Mouse (Mus musculus) thymus, adult 2 months (tissue): Measurements from ENCODE around the gene Mc1r. TPM values are rescaled to one million over a fixed set of nuclear protein-coding genes. Genes with fewer than 3 reads are reported as not detected.
A peak's percentile ranks its signal among the peaks of the same experiment; 100 is the strongest.
"Not testable (repeated sequence)": the region's sequence is repeated elsewhere in the genome, so short reads cannot be mapped to it uniquely, and the experiment has no call there.

Experiments used
- DNase-seq: peaks from one replicate; pipeline ENCODE4 v3.0.0; 2021
- H3K27ac ChIP-seq: fragments of 200-500 bp; 2 replicates; pipeline ENCODE4 v1.5.1; 2012; ENCODE audit warnings: low read length, control low read depth; ENCODE audit not compliant: control insufficient read depth, insufficient read depth
- H3K27me3 ChIP-seq: fragments of 200-500 bp; 2 replicates; pipeline ENCODE4 v1.6.1; 2012; ENCODE audit warnings: mild to moderate bottlenecking, low read length, moderate library complexity, mixed read lengths; ENCODE audit not compliant: control insufficient read depth, insufficient read depth
- H3K36me3 ChIP-seq: fragments of 200-500 bp; 2 replicates; pipeline ENCODE4 v1.6.1; 2012; ENCODE audit warnings: mild to moderate bottlenecking, low read length, moderate library complexity; ENCODE audit not compliant: control insufficient read depth, insufficient read depth
- H3K4me1 ChIP-seq: fragments of 200-500 bp; replicated peaks from 2 replicates; pipeline ENCODE4 v1.6.1; 2012; ENCODE audit warnings: low read length; ENCODE audit not compliant: control insufficient read depth, insufficient read depth
- H3K4me3 ChIP-seq: fragments of 200-500 bp; 2 replicates; pipeline ENCODE4 v1.5.1; 2012; ENCODE audit warnings: mild to moderate bottlenecking, low read length, control low read depth, moderate library complexity; ENCODE audit not compliant: control insufficient read depth, insufficient read depth
- CTCF ChIP-seq: fragments of 200-500 bp; IDR thresholded peaks from 2 replicates; pipeline ENCODE4 v1.5.1; 2012; ENCODE audit warnings: mild to moderate bottlenecking, control low read depth, low read length, moderate library complexity, borderline replicate concordance; ENCODE audit not compliant: control insufficient read depth, poor library complexity, insufficient read depth; ENCODE audit errors: extremely low read depth
- POLR2A ChIP-seq: fragments of 200-500 bp; IDR thresholded peaks from 2 replicates; pipeline ENCODE4 v1.6.1; 2012; ENCODE audit warnings: mild to moderate bottlenecking, low read length, control low read depth, moderate library complexity; ENCODE audit not compliant: control insufficient read depth, poor library complexity, insufficient read depth; ENCODE audit errors: extremely low read depth
- WGBS: fragments of 180-500 bp; shearing (Covaris S2); methylation state at CpG from one replicate; pipeline ENCODE4 v1.1.7; 2018; 5-methylcytosine and 5-hydroxymethylcytosine counted together
- polyA plus RNA-seq: library from polyadenylated mRNA; depleted of rRNA; stranded (reverse); fragments of >200 nt; gene quantifications from 2 replicates; pipeline ENCODE4 v1.2.3, GENCODE M21; 2012

The Mc1r gene
- polyA plus RNA-seq, 1 experiment = 0.34 TPM

- H3K36me3 ChIP-seq = no peaks in the 10 kb centered on the region
- WGBS = 24% methylated on average over 11 of the region's 11 CpGs
- peaks cover 74% of the 10 kb centered on the region for H3K4me1 ChIP-seq
- H3K27ac ChIP-seq = no peak overlapping the region
- H3K4me3 ChIP-seq = peak overlapping the region; percentile 53; the same call in 1 of the 2 replicates
- no peak for TF ChIP-seq CTCF
- TF ChIP-seq POLR2A = no peak
- no peak for DNase-seq
- peaks cover 3% of the 10 kb centered on the region; the same call in 1 of the 2 replicates for H3K27me3 ChIP-seq
Observed at GRCm38 (mm10) chr8:123410788-123411187, 3.9 kb downstream of the Mc1r start.

- no peak for TF ChIP-seq POLR2A
- no peak for TF ChIP-seq CTCF
- WGBS = 1% methylated on average over 29 of the region's 29 CpGs
- Histone ChIP-seq H3K36me3 (no peaks in the 10 kb centered on the region), H3K27ac (no peak within 1 kb of the TSS), H3K4me3 (peak within 1 kb of the TSS; percentile 53), H3K4me1 (peaks cover 70% of the 10 kb centered on the region), H3K27me3 (peaks cover 3% of the 10 kb centered on the region; the same call in 1 of the 2 replicates)
- no peak for DNase-seq
Observed at GRCm38 (mm10) chr8:123411246-123411645, 4.3 kb downstream of the Mc1r start, which contains the start of gene Tubb3. TSS of gene Tubb3 (plus strand) at chr8:123411424.

- Histone ChIP-seq H3K4me3 (peak overlapping the region; percentile 53), H3K36me3 (no peaks in the 10 kb centered on the region), H3K27me3 (peaks cover 3% of the 10 kb centered on the region; the same call in 1 of the 2 replicates), H3K4me1 (peaks cover 64% of the 10 kb centered on the region), H3K27ac (no peak overlapping the region)
- 11% methylated on average over 16 of the region's 16 CpGs for WGBS
- TF ChIP-seq POLR2A (no peak), CTCF (no peak)
- no peak for DNase-seq
Observed at GRCm38 (mm10) chr8:123411781-123412327, 4.9 kb downstream of the Mc1r start.

GRCm38 (mm10) chr8:123412560-123413170 is 5.8 kb downstream of the Mc1r start:
- H3K27ac ChIP-seq = no peak overlapping the region
- H3K4me1 ChIP-seq = peaks cover 56% of the 10 kb centered on the region
- H3K27me3 ChIP-seq = peaks cover 3% of the 10 kb centered on the region; the same call in 1 of the 2 replicates
- DNase-seq = no peak
- no peaks in the 10 kb centered on the region for H3K36me3 ChIP-seq
- WGBS = 3% methylated on average over 12 of the region's 12 CpGs
- TF ChIP-seq CTCF (no peak), POLR2A (no peak)
- no peak overlapping the region for H3K4me3 ChIP-seq

- DNase-seq = no peak
- 22% methylated on average over 9 of the region's 9 CpGs for WGBS
- Histone ChIP-seq H3K36me3 (no peaks in the 10 kb centered on the region), H3K4me3 (no peak overlapping the region), H3K4me1 (peaks cover 41% of the 10 kb centered on the region), H3K27me3 (peaks cover 3% of the 10 kb centered on the region; the same call in 1 of the 2 replicates), H3K27ac (no peak overlapping the region)
- TF ChIP-seq POLR2A = no peak
- TF ChIP-seq CTCF = no peak
Observed at GRCm38 (mm10) chr8:123414255-123414654, 7.3 kb downstream of the Mc1r start.

- WGBS = 91% methylated on average over 5 of the region's 5 CpGs
- H3K4me1 ChIP-seq = peaks cover 32% of the 10 kb centered on the region
- H3K27me3 ChIP-seq, H3K36me3 ChIP-seq, H3K27ac ChIP-seq, DNase-seq, H3K4me3 ChIP-seq: not testable (repeated sequence)
Observed at GRCm38 (mm10) chr8:123414997-123415696, 8.2 kb downstream of the Mc1r start.
